Mouse (Mus musculus): ENCODE results near the gene Pigq.

The Pigq gene

DNA sequence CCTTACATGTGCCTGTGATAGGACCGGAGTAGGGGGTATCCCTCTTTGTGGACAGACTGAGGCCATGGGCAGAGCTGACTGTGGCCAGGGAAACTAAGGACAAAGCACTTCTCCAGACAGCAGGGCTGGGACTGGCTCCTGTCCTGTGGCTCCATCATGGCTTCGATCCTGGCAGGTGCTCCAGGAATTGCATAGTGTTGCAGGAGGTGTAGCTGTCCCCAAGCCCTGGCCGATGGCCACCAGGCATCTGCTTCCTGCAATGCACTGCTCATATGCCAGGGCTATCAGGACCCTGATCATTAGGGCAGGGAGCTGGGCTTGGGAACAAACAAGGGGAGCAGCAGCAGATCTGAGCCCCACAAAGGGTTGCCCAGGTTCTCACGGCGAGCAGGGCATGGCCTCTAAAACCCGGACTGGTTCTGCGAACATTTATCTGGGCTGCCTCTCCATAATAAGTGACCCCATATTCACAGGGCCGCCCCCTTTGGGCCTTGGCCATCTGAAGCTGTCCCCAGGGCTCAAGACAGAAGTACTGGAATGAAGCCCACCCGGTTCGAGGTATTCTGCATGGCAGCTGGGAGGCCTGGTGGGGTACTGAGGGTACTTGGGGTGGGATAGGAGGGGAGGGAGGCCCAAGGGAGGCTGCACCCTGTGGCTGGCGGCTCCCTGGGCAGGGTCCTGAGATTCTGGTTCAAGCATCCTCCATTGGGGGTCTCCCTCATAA is 14.2 kb upstream of the Pigq start:
- no peak for DNase-seq (ENCODE audit: low spot score in 2 of 2)

DNA sequence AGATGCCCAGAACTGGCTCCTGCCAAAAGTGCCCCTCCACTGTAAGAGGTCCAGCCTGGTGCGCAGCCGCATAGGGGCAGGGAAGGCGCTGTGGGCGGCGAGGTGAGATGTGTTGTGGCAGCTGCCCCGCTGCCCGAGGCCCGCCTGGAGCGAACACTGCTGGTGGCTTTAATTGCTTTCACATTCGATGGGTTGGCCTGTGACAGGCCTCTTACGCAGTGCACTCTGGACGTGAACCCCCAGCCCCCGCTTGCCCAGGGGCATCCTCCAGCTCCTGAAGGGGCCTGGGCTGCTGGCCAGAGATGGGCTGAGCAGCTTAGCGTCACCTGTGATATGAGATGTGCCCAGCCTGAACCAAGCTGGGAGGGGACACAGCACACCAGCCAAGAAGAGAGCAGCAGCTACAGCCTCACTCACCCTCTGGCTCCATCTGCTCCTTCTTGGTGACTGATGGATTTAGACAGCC is 12.9 kb upstream of the Pigq start:
- DNase-seq (ENCODE audit: low spot score in 2 of 2), result no peak

DNA sequence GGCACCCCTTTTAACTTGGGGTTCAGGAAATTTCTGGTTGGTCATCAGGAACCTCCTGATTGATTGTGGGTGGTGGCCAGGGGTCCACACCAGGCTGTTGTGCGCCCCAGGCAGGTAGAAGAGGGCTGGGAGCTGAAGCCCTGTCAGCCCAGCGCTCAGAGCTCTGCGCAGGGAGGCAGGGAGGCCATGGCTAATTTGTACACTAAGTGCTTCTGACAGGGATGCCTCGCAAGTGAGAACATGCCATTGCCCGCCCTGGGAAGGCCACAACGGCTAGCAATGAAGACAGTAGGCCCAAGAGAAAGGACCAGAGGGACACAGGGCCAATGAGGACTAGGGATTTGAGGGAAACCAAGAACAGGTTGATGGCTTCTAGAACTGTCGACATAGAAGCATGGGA is 11.9 kb upstream of the Pigq start:
- no peak for DNase-seq (ENCODE audit: low spot score in 2 of 2)

DNA sequence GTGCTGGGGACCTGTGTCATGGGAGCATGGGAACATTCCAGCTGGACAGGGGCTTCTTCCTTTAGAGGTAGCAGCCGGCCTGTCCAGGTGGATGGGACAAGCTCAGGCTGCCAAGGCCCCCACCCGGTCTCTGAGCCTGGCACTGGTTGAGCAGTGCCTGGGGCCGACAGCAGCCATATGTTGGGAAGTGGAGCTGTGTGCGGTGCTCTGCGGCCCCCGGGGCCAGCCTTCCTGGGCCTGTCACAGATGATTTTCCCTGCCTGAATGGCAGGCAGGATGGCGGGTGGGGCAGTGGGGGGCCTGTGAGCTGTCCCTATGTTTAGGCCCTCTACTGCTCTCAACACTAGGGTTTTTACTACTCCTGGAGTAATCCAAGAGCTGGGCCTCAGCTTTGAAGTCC is 11.5 kb upstream of the Pigq start:
- no peak for DNase-seq (ENCODE audit: low spot score in 2 of 2)

DNA sequence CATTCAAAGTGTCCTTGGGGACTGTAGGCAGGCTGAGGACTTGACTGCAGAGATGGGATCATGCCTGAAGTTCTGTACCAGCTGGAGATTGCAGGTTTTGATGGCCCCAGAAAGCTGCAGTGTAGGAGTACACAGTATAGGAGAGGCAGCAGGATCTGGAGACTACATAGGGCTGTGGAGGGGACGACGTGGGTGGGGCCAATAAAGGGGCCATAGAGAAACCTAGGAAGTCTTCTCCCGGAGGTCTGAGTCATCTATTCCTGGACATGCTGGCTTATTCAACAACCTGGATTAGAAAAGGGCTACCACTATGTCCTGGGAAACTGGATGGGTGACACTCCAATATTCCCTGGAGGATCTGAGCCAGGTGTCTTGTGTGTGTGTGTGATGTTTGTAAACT is 11.0 kb upstream of the Pigq start:
- DNase-seq (ENCODE audit: low spot score in 2 of 2), result no peak

DNA sequence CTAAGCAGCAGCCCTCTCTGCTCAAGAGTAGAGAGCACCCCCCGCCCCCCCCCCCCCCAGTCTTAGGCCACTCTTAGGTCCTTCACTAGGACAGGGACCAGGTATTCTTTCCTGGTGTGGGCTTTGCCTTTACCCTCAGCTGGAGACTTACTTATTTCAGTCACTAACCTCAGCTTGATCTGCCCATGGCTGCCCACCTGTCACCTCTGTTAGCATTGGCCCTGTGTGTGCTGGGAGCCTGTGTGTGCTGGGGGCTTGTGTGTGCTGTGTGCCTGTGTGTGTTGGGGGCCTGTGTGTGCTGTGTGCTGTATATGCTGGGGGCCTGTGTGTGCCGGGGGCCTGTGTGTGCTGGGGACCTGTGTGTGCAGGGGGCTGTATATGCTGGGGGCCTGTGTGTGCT is 9.9 kb upstream of the Pigq start:
- DNase-seq (ENCODE audit: low spot score in 2 of 2), result no peak

DNA sequence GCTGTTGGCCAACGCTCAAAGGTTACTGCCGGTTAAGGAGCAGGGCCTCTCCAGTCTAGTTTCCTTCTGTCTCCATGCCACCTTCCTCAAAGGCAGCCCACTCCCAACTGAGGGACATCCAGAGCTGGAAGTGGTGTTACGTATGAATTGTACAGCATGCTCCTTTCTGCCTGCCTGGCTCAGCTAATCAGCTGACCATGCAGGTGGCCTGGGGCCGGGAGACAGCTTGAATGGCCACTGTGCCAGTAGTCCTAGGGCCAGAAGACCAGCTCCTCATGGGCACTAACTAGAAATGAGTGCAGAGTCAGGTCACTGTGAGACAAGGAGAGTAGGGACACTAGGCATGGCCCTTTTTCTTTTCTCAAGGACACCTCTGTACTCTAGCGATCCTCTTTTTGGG is 8.4 kb upstream of the Pigq start:
- no peak for DNase-seq (ENCODE audit: low spot score in 2 of 2)

DNA sequence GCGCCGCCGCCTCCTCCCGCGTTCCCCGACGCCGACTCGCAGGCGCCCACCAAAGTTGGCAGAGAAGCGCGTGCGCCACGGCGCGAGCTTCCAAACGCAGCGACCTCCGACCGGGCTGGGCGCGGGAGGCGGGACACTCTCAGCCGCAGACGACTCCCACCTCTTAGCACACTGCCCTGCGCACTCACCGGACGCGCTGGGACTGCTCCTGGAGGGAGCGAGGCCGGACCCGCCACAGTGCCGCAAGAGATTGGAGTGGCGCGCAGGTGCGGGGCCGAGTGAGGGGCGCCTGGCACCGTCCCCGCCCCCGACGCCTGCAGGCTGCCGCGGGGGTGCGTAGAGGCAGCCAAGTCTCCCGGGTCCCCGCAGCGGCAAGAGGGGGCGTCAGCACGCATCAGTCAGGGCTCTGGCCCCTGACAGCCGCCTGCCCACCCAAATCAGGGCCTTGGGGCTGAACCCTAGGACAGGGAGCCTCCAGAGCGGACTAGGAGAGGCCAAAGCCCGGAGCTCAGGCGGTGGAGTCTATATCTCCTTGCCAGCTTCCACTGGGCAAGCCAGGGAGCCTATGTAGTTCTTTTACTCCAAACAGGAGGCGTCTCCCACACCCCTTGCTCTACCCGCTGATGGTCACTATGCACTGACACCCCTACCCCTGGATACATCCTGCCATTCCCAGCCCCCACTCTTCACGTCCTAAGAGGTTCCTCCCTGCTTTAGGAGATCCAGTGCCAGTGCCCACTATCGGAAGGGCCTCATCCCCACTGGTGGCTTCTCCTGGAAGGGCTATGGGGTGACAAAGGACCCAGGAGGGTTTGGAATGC is 7.3 kb upstream of the Pigq start, which contains the start of gene A930017K11Rik:
Gene A930017K11Rik (minus strand): TSS at position 763 of the 821 bp plus-strand sequence.
- DNase-seq (ENCODE audit: low spot score in 2 of 2), result no peak

DNA sequence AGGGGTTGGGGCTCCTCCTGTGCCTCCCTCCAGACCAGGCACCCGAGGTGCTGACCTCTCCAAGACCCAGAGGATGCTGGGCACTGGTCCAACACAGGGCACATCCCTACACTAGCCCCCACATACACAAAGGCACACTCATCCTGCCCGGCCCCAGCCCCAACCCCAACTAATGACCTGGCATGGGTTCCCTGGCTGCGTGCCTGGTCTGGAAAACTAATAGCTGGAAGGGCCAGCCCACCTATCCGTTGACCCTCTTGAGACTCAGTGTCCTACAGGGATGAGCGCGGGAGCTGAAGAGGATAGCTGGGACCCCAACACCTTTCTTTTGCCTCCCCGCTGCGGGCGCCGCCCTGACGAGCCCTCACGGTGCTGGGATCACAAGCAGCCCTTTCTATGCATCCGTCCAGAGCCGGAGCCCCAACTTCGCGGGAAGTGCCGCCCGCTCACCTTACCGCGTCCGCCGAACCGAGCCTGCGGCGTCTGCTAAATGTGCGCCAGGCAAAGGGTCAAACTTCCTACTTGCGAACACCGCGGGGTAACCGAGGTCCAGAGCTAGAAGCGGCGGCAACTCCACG is 6.6 kb upstream of the Pigq start:
- DNase-seq (ENCODE audit: low spot score in 2 of 2), result no peak

DNA sequence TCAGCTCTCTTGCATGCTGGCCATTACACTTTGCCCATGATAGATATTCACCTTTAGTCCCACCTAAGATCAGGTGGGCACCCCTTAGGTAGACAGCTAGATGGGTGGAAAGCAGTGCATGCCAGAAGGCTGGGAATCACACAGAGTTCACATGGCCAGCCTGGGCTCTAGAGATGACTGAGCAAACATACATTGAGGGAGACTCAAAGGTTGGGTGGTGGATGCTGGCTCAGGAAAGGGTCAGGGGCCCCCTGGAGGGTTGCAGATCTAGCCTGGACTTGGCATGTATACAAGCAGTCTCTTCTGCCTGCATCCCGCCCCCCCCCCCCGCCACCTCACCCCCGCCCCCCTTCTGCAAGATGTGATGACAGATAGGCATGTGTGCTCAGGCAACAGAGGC is 6.0 kb upstream of the Pigq start:
- DNase-seq (ENCODE audit: low spot score in 2 of 2), result no peak

DNA sequence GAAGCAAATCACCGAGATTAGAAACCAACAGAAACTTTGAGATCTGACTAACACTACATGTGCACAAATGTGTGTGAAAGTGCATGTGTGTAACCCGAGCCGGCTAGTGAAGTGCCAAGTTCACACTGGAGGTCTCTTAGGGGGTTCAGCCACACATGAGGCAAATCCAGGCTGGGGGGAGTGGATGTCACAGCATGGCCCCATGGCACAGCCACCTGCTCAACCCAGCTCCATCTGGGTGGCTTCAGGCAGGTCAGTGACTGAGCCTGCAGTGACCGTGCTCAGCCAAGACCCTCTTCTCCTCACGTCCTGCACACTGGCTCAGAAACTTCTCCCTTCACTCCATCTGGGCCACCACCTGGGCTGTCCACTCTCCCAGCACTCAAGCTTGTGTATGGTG is 5.2 kb upstream of the Pigq start:
- DNase-seq (ENCODE audit: low spot score in 2 of 2), result no peak

DNA sequence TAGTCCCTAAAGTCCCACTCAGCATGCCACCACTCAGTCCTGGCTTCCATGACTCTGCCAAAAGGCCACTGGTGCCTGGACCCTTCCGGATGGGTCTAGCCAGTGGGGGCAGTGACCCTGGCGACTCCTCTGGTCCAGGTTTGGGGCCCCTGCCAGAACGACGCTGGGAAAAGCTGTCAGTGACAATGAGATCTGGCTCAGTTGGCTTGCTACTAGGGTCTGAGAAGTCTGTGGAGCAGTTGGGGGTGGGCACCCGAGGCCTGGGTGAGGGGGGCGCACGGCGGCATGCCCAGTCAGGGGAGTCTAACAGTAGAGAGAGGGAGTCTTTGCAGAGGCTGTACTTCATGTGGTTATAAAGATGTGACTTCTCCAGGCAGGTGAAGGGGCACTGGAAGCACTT is 3.3 kb upstream of the Pigq start:
- DNase-seq (ENCODE audit: low spot score in 2 of 2), result no peak

DNA sequence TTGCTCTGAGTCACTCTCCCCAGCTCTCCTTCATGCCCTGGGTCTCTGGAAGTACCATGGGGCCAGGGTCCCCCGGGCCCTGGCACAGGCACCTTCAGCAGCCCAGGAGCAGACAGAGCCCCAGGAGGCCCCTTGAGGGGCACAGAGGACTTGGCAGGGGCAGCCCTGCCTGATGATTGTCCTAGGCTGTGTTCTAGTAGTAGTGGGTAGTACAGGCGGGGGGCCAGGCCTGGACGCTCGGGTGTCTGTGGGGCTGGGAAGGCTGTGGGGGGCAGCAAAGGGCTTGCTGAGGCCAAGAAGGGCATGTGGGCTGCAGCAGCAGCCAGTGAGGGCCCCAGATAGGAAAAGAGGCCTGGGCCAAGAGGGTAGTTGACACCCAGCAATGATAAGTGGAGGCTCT is 2.8 kb upstream of the Pigq start:
- DNase-seq (ENCODE audit: low spot score in 2 of 2), result no peak

DNA sequence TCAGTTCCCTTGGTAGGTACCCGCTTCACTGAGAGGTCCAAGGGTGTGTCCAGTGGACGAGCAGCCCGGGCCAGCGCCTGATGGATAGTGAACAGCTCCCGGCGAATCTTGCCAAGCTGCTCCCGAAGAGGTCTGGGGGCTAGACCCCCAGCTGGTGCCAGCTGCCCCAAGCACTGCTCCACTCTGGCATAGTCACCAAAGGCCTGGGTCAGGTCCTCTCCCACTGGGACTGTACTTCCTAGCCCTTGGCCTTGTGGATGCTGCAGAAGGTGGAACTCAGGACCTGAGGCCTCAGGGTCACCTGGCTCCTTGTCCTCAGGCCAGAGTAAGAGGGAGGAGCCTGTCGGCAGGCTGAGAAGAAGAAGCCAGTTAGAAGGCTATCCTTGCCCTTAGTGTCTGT is 2.2 kb upstream of the Pigq start:
- no peak for DNase-seq (ENCODE audit: low spot score in 2 of 2)

DNA sequence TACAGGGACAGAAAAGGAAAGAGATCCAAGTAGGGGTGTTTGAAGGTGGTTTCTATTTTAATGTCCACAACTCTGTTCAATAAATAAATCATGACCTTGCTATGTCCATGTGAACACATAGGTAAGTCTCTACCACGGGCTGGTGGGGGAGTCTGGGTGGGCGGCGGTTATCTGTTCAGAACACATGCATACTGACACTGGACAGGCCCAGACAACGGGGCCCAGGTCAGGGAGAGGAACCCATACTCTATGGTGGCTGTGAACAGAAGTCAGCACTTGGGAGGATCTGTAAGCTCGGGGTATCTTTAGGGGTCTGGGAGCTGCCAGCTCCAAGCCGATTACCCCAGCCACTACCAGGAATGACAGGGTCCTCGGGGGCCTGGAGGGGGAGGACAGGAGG is 1.6 kb upstream of the Pigq start:
- no peak for DNase-seq (ENCODE audit: low spot score in 2 of 2)

DNA sequence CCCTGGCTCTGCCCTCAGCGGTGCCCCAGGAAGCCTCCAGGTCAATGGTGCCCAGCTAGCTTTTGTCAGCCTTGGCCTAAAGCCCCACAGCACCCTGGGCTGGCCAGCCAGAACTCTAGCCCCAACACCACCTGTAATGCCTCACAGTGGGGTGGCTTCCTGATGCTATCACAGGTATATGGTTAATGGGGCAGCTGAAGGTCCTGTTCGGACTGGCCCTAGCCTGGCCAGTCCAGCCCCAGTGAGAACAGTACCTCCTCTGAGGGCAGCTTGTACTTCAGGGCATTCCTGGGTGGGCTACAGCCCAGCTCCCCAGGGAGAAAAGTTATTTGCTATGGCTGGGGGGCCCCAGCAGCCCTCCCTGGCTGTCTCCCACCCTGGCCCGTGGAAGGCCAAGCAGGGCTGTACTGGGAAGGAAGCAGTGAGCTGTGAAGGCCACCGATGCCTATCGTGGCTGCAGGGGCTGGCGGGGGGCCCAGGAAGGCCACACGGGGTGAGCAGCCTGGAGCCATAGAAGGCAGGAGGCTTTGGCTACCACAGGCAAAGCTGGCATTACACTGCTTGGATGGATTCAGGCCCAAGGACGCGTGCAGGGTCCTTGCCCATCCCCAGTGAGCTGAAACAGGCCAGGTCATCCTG is 900 bp upstream of the Pigq start:
- no peak for DNase-seq (ENCODE audit: low spot score in 2 of 2)

DNA sequence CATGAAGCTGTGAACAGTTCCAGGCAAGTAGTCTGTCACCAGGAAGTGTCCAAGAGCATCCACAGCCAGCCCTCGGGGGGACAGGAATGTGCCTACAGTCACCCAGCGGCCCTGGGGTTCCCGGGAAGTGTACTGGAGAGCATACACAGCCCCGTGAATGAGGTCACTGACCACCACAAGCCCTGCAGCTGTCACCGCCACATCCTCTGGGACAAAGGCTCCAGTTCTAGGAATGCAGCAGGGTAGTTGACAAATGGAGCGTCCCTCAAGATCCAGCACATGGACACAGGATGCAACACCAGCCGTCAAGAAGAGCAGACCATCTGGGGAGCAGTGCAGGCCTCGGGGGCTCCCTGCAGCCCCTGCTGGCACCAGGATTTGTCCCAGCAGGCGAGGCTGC is 967 bp downstream of the Pigq start:
- no peak for DNase-seq (ENCODE audit: low spot score in 2 of 2)

DNA sequence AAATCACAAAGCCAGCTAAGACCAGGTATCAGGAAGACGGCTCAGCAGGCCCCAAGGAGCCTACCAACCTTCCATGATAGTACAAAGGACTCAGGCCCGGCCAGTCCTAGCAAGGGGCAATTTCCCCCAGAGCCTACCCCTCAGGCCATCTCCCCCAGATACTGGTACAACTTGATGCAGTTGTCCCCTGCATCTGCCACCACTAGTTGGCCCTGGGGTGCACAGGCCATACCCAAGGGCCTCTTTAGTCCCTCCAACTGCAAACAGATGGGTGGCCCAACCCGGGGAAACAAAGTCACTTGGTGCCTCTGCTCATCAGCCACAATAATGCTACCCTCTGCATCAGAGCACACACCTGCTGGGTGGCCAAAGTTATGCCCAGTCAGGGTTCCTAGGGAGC is 1.5 kb downstream of the Pigq start:
- DNase-seq (ENCODE audit: low spot score in 2 of 2), result no peak

DNA sequence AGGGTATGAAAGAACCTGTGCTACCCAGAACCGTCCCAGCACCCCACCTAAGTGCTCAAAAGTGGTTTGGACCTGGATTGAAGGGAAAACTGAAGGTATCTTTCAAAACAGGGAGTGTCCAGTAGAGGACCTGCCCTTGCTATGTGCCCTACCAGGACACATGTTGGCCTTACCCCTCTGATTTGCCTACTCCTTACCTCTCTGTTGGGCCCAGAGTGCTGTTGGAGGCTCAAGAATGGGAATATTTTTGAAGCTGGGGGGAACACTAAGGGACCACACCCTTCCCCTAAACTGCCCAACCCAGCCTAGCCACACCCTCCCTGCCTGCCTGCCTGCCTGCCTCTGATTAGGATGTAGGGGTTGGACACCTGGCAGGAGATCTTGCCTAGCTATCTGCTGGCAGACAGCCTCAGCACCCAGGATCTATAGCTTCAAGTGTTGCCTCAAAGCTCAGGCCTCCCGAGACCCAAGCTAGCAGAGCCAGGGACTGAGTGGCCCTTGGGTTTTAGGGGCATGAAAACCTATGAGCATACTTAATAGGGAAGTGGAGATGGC is 2.1 kb downstream of the Pigq start:
- DNase-seq (ENCODE audit: low spot score in 2 of 2), result no peak

DNA sequence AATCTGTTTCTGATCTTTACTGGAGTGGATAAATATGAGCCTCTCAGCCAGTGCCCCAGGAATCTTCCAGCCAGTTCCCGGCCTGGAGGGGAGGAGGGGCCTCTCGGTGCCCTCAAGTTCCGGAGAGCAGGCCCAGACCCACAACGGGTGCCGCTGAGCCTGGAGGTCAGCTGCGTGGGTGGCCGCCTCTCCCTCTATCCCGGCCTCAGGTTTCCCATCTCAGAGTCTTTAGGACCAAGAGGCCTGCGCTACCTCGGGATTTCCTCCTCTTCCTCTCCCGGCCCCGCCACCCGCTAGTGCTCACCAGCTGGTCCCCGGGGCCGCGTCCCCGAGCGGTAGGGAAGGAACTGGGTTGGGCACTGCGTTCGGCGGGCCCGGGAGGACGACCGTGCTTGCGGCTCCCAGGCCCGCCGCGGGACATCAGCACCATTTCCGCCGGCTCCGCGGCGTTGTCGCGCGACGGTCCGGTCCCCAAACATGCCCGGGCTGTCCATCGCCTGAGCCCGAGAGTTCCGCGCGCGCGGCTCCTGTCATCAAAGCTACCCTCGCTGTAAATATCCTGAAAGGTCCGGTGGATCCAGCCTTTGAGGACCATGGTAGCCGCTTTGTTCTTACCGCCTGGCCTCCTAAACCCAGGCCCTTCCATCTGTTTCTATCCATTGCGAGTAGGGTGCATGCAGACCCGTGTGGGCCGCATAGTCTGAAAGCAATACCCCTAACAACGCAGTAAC is 3.1 kb downstream of the Pigq start:
- peak; percentile 63 to 70 for DNase-seq (ENCODE audit: low spot score in 2 of 2)

DNA sequence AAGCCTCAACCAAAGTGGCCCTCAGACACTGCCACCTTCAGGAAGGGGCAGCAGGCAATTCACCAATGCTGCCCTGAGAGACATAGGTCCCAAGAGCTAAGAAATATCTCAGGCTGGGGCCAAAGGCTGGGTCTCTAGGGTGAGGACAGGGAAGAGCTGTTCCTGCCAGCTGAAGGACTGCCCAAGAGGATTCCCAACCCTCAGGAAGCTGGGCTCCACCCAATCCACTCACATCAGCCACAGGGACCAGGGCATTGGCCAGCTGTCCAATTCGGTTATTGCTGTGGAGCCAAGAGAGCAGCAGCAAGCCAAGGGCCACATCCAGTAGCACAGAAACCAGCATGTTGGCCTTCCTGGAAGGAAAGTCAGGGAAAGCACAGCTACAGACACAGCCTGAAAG is 10.2 kb downstream of the Pigq start:
- no peak for DNase-seq (ENCODE audit: low spot score in 2 of 2)

Measured in frontal cortex, postnatal 25 days (tissue).